Mouse (Mus musculus) G1E (cell line): ENCODE measurements around the gene Hsd17b12. TPM values are rescaled to one million over a fixed set of nuclear protein-coding genes. Genes with fewer than 3 reads are reported as not detected.

Experiments
- ATAC-seq: 2 replicates; pipeline ENCODE4 v1.8.0; 2016; ENCODE audit warnings: mild to moderate bottlenecking; ENCODE audit not compliant: insufficient number of reproducible peaks, poor library complexity, low FRiP score, severe bottlenecking; ENCODE audit errors: extremely low read depth
- DNase-seq: peaks from one replicate; pipeline ENCODE4 v3.0.0; 2012; ENCODE audit warnings: low spot score
- H3K27me3 ChIP-seq: 2 replicates; pipeline ENCODE4 v1.6.1; 2012; ENCODE audit warnings: mild to moderate bottlenecking, low read length, inconsistent platforms; ENCODE audit not compliant: insufficient read depth
- H3K36me3 ChIP-seq: replicated peaks from 2 replicates; pipeline ENCODE3; 2012; ENCODE audit warnings: mild to moderate bottlenecking, inconsistent platforms
- H3K4me1 ChIP-seq: 2 replicates; pipeline ENCODE4 v1.6.1; 2012; ENCODE audit warnings: low read depth, low read length, inconsistent platforms, mixed read lengths; ENCODE audit not compliant: insufficient read depth
- H3K4me3 ChIP-seq: 2 replicates; pipeline ENCODE4 v1.5.1; 2012; ENCODE audit warnings: low read depth, mild to moderate bottlenecking, inconsistent platforms, low read length, moderate library complexity, mixed read lengths
- H3K9me3 ChIP-seq: replicated peaks from 2 replicates; pipeline ENCODE4 v1.6.1; 2012; ENCODE audit warnings: inconsistent platforms
- CTCF ChIP-seq: IDR thresholded peaks from 2 replicates; pipeline ENCODE4 v1.5.1; 2012; ENCODE audit warnings: low read depth, low read length, inconsistent platforms, mixed read lengths
- GATA1 ChIP-seq: IDR thresholded peaks from 2 replicates; pipeline ENCODE4 v1.6.1; 2012; ENCODE audit warnings: borderline replicate concordance, low read length, inconsistent platforms, mixed read lengths
- GATA2 ChIP-seq: IDR thresholded peaks from 2 replicates; pipeline ENCODE4 v1.6.1; 2012; ENCODE audit warnings: low read depth, low read length, inconsistent platforms, borderline replicate concordance
- POLR2AphosphoS5 ChIP-seq: IDR thresholded peaks from 2 replicates; pipeline ENCODE4 v1.6.1; 2012; ENCODE audit warnings: low read depth, low read length, inconsistent platforms; ENCODE audit not compliant: insufficient replicate concordance
- TAL1 ChIP-seq: conservative IDR thresholded peaks from 2 replicates; pipeline ENCODE4 v1.6.1; 2012; ENCODE audit warnings: low read depth, low read length, inconsistent platforms, mixed read lengths
- polyA plus RNA-seq: library from polyadenylated mRNA; stranded (reverse); fragments of >175 nt; gene quantifications from 2 replicates; pipeline ENCODE4 v1.2.3, GENCODE M21; 2012
- total RNA-seq, 2 experiments: library from RNA; stranded (forward) in 1 of 2; stranded (reverse) in 1 of 2; fragments of 200-1000 nt in 1 of 2; fragments of >200 nt in 1 of 2; fragmentation: Nextera tagmentation in 1 of 2; gene quantifications; 2 replicates each; pipeline ENCODE4 v1.2.3; 2014 to 2017

Hsd17b12 gene
- total and polyA plus RNA-seq, 3 experiments = 28.0 to 148 (median 55.5) TPM

DNA sequence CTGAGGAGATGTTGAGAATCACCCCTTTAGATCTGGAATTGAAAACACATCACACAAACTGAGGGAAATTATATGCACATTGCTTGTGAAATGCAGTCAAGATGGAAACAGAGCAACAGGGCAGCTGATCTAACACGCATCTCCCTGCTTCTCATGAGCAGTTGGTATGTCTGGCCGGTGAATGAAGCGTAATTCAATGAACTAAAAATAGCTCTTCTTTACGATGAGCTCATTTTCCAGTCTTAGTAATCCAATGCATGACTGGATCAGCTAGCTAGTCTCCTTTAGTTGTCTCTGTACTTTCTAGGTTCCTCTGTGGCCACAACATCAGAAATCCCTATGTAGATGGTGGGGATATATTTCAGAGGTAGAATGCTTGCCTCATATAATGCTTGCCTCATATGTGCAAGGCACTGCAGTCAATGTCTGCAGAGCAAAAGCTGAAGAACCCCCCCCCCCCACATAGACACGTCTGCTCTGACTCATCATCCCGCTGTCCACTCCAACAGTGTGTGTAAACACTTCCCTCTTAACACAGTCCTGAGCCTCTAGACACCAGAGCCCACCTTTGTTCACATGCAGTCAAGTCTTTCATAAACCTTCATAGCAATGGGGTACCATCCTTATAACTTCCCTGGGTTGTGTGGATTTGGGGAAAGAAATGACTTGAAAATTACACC, 112.2 kb downstream of the Hsd17b12 start:
- DNase-seq = no peak
- Histone ChIP-seq H3K36me3 (peaks cover 71% of the 10 kb centered on the region), H3K4me1 (no peaks in the 10 kb centered on the region), H3K4me3 (no peak overlapping the region), H3K27me3 (no peaks in the 10 kb centered on the region), H3K9me3 (no peaks in the 10 kb centered on the region)
- no peak for ATAC-seq
- no peak for TF ChIP-seq GATA1
- no peak for TF ChIP-seq POLR2AphosphoS5
- no peak for TF ChIP-seq GATA2

DNA sequence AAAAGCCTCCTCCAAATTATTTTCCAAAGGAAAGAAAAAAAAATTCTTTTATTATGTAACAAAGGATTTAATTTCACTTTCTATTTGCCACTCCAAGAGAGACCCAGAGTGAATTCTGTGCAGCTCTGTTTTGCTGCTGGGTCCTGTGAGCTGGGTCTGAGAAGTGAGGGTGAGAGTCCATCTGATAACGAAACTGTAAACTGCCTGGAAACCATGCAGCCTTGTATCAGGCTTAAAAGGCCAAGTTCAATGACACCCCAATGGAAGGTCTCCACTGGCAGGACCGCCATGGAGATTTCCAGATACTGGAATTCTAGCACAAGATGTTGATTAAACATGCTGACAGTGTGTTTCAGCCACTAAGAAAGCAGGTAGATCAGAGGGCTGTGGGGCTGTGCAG, 113.6 kb downstream of the Hsd17b12 start:
- H3K36me3 ChIP-seq = peaks cover 77% of the 10 kb centered on the region
- ATAC-seq (no peak), DNase-seq (no peak)
- no peak overlapping the region for H3K4me3 ChIP-seq
- H3K9me3 ChIP-seq = no peaks in the 10 kb centered on the region
- no peaks in the 10 kb centered on the region for H3K4me1 ChIP-seq
- no peaks in the 10 kb centered on the region for H3K27me3 ChIP-seq
- TF ChIP-seq CTCF (no peak), POLR2AphosphoS5 (no peak), GATA2 (no peak), TAL1 (no peak), GATA1 (no peak)

DNA sequence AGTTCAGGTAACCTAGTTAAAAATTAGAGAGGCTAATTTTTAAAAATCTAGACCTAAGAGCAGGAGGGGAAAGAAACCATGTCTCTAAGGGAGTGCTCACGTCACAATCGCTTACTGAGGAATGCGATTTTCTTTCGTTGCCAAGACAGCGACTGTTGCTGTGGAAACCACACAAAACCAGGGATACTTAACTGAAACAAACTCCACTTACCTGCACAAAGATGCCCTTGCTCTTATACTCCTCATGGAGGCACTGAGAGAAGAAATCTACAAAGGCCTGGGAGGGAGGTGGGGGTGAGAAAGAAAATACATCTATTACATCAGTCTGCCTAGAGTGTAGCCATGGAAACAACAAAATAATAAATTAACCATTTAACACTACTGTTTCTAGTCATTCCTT, 114.1 kb downstream of the Hsd17b12 start:
- Histone ChIP-seq H3K27me3 (no peaks in the 10 kb centered on the region), H3K36me3 (peaks cover 77% of the 10 kb centered on the region), H3K4me1 (no peaks in the 10 kb centered on the region), H3K4me3 (no peak overlapping the region), H3K9me3 (no peaks in the 10 kb centered on the region)
- ATAC-seq (no peak), DNase-seq (no peak)
- TF ChIP-seq CTCF = no peak
- TF ChIP-seq GATA2 = no peak
- TF ChIP-seq TAL1 = no peak
- TF ChIP-seq POLR2AphosphoS5 = no peak
- no peak for TF ChIP-seq GATA1

DNA sequence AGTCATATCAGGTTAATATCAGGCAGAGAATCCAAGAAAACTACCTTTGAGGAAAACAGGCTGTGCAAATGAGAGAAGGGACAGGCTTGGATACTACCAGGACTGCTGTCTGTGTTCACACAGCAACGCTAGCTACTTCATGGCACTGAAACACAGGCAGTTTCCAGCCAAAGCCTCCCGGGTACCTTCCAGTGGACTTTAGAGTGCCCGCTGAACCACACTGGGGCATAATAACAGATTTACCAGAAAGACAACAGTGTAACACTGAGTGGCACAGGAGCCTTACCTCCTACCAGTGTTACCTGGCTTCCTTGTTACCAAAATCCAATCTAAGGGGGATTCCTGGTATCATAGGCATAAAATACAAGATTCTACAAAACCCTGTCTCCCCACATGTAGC, 115.3 kb downstream of the Hsd17b12 start:
- Histone ChIP-seq H3K4me3 (no peak overlapping the region), H3K9me3 (no peaks in the 10 kb centered on the region), H3K27me3 (no peaks in the 10 kb centered on the region), H3K36me3 (peaks cover 82% of the 10 kb centered on the region), H3K4me1 (no peaks in the 10 kb centered on the region)
- no peak for ATAC-seq
- TF ChIP-seq GATA2 (no peak), GATA1 (no peak), TAL1 (no peak)
- no peak for DNase-seq

DNA sequence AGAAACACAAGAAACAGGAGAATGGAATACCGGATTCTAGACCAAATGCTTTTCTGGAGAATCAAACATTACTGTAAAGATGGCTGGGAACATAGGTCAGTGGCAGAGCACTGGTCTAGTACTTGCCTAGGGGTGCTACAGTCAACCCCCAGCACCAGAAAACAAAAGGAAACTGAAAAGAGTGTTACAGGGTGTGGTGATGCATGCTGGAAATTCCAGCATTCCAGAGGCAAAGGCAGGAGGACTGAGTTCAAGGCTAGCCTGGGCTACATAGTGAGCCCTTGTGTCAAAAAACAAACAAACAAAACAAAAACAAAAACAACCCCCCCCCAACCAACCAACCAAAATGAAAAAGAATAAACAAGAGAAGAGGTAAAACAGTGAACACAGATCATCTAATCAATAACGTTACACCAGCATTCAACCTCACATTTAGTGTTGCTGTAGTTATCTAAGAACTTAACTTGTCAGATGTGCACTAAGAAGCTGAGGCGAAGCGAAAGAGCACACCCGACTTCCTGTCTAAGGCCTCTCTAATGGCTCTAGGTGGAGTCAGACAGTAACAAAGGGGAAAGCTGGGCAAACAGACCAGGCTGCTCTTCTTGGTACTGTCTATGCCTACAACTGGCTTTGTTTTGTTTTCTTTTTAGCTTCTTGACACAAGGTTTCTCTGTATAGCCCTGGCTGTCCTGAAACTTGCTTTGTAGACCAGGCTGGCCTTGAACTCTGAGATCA, 117.2 kb downstream of the Hsd17b12 start:
- peaks cover 88% of the 10 kb centered on the region for H3K36me3 ChIP-seq
- H3K4me3 ChIP-seq = no peak overlapping the region
- no peaks in the 10 kb centered on the region for H3K27me3 ChIP-seq
- TF ChIP-seq GATA1 (no peak), CTCF (no peak), GATA2 (no peak), TAL1 (no peak), POLR2AphosphoS5 (no peak)
- DNase-seq (no peak), ATAC-seq (no peak)
- H3K4me1 ChIP-seq = no peaks in the 10 kb centered on the region
- no peaks in the 10 kb centered on the region for H3K9me3 ChIP-seq

DNA sequence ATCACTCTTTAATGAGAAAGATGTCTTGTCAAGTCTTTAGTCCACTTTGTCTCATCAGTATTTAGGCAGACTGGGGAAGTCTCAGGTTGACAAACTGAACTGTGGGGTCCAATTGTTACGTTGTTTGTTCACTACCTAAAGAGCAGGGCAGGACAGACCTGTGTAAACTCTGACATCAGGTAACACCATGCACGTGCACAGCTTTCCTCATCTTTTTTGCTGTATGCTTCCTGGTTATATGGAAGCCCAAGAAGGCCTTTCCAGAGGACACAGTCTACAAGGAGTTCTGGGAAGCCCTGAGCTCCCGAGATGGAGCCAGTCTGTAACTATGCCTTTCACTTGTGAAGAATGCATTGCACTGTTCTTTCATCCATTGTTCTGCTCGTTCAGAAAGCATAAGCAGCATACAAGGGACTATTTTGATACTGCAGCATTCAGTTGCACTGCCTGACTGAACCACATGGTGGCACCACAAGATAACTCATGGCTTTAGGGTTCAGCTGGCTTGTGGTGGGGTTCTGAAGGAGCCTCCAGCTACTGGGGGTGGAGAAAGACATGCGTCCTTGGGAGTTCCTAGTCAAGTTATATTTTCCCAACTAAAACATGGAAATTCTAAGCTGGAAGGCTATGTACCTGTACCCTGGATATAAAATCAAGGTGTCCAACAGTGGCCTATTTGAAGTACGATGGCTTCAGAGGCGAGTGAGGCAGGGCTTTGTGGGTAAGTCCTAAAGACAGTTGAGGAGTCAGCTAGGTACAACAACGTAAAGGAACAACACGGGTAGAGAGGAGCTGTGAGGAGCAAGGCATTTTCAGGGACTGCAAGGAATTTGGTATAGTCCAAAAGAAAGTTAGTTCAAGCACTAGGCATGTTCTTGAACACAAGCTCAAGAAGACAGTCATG, 122.1 kb downstream of the Hsd17b12 start:
- DNase-seq (peak; percentile 17), ATAC-seq (no peak; the same call in 1 of the 2 replicates)
- no peaks in the 10 kb centered on the region for H3K27me3 ChIP-seq
- no peaks in the 10 kb centered on the region for H3K4me1 ChIP-seq
- no peak overlapping the region for H3K4me3 ChIP-seq
- H3K9me3 ChIP-seq = no peaks in the 10 kb centered on the region
- peaks cover 88% of the 10 kb centered on the region for H3K36me3 ChIP-seq
- TF ChIP-seq GATA1 (no peak), POLR2AphosphoS5 (no peak), TAL1 (no peak), GATA2 (no peak), CTCF (peak; percentile 61; the same call in 1 of the 2 replicates)
